ENCODE assay signal across 29 mouse cellular contexts in genomic region chr12:81891946-81892345, GRCm38 (mm10). TPM values are rescaled to one million over a fixed set of nuclear protein-coding genes. Genes with fewer than 3 reads are reported as not detected.
DNase-seq lines count a peak whose midpoint lies in the region; ATAC-seq and TF ChIP-seq lines count a peak whose summit lies in the region.
"Had no signal": no experiment of that assay in that cellular context is flagged by ENCODE, and none has a peak within 500 bp of the region (broad histone marks: within the 10 kb centered on the region; RNA-seq: fewer than 3 reads in every experiment).

No protein-coding gene starts in this region.

- no peak for TF ChIP-seq CTCF in kidney, adult 2 months (conservative IDR thresholded peaks at IDR 0.05; ENCODE audit: insufficient read depth, insufficient read length, low read depth, low read length)
- no peak for TF ChIP-seq CTCF in forebrain, postnatal 0 days (IDR thresholded peaks at IDR 0.05; ENCODE audit: low read depth)

- H3K27ac ChIP-seq in kidney, adult 2 months (ENCODE audit: insufficient read depth, low read depth, low read length) = no peak overlapping the region
- 0 out of 2 replicates have a peak overlapping the region, but pooled peaks have one; percentile 28 for H3K27ac ChIP-seq in intestine, embryonic 16.5 days (ENCODE audit: low read length)
- H3K27ac ChIP-seq in stomach, embryonic 16.5 days (ENCODE audit: low read length) = no peak overlapping the region
- no peak overlapping the region for H3K27ac ChIP-seq in forebrain, postnatal 0 days (ENCODE audit: low read depth, low read length)
- H3K27ac ChIP-seq: forebrain, embryonic 12.5 days; heart, embryonic 15.5 days; kidney, postnatal 0 days; limb, embryonic 10.5 days; limb, embryonic 15.5 days; liver, embryonic 15.5 days; midbrain, embryonic 10.5 days; midbrain, embryonic 15.5 days; neural tube, embryonic 15.5 days had no signal

- no peaks in the 10 kb centered on the region for H3K36me3 ChIP-seq in kidney, adult 2 months (ENCODE audit: control insufficient read depth, insufficient read depth, low read length)
- H3K36me3 ChIP-seq in intestine, embryonic 16.5 days (ENCODE audit: control insufficient read depth, insufficient read depth, low read length) = no peaks in the 10 kb centered on the region
- H3K36me3 ChIP-seq in stomach, embryonic 16.5 days (ENCODE audit: control insufficient read depth, insufficient read depth, low read length) = no peaks in the 10 kb centered on the region
- H3K36me3 ChIP-seq in forebrain, postnatal 0 days (ENCODE audit: insufficient read depth) = peaks cover 11% of the 10 kb centered on the region
- H3K36me3 ChIP-seq: liver, embryonic 15.5 days; neural tube, embryonic 15.5 days had no signal

- no peak overlapping the region for H3K4me2 ChIP-seq in intestine, embryonic 16.5 days (ENCODE audit: low read depth, low read length)
- H3K4me2 ChIP-seq in stomach, embryonic 16.5 days (ENCODE audit: low read depth, low read length) = no peak overlapping the region
- H3K4me2 ChIP-seq in forebrain, postnatal 0 days (ENCODE audit: low read depth) = no peak overlapping the region
- H3K4me2 ChIP-seq: forebrain, embryonic 12.5 days; heart, embryonic 15.5 days; limb, embryonic 15.5 days; liver, embryonic 15.5 days; lung, embryonic 14.5 days; midbrain, embryonic 15.5 days; neural tube, embryonic 15.5 days had no signal

- H3K9me3 ChIP-seq in intestine, embryonic 16.5 days (ENCODE audit: control insufficient read depth, low read length) = no peaks in the 10 kb centered on the region
- no peaks in the 10 kb centered on the region for H3K9me3 ChIP-seq in stomach, embryonic 16.5 days (replicated peaks; ENCODE audit: control insufficient read depth, low read length)
- H3K9me3 ChIP-seq in forebrain, postnatal 0 days (ENCODE audit: low read length) = no peaks in the 10 kb centered on the region
- H3K9me3 ChIP-seq: forebrain, embryonic 12.5 days; heart, embryonic 15.5 days; limb, embryonic 10.5 days; limb, embryonic 15.5 days; liver, embryonic 15.5 days; midbrain, embryonic 10.5 days; midbrain, embryonic 15.5 days; neural tube, embryonic 15.5 days had no signal

- no peak overlapping the region for H3K4me3 ChIP-seq in kidney, adult 2 months (ENCODE audit: insufficient read depth, low read depth, low read length)
- H3K4me3 ChIP-seq in intestine, embryonic 16.5 days (ENCODE audit: low read length) = no peak overlapping the region
- no peak overlapping the region for H3K4me3 ChIP-seq in stomach, embryonic 16.5 days (replicated peaks; ENCODE audit: low read length)
- H3K4me3 ChIP-seq in forebrain, postnatal 0 days (ENCODE audit: low read depth, low read length) = no peak overlapping the region
- H3K4me3 ChIP-seq: erythroblast, embryonic 14.5 days; forebrain, embryonic 12.5 days; heart, embryonic 15.5 days; limb, embryonic 10.5 days; limb, embryonic 15.5 days; liver, embryonic 15.5 days; midbrain, embryonic 10.5 days; midbrain, embryonic 15.5 days; neural tube, embryonic 15.5 days had no signal

- H3K27me3 ChIP-seq in kidney, adult 2 months (replicated peaks; ENCODE audit: control insufficient read depth, insufficient read depth, low read length) = no peaks in the 10 kb centered on the region
- H3K27me3 ChIP-seq in intestine, embryonic 16.5 days (replicated peaks; ENCODE audit: control insufficient read depth, insufficient read depth, low read length) = no peaks in the 10 kb centered on the region
- no peaks in the 10 kb centered on the region for H3K27me3 ChIP-seq in stomach, embryonic 16.5 days (ENCODE audit: control insufficient read depth, insufficient read depth, low read length)
- H3K27me3 ChIP-seq in forebrain, postnatal 0 days (ENCODE audit: insufficient read depth, low read length) = no peaks in the 10 kb centered on the region
- H3K27me3 ChIP-seq: forebrain, embryonic 12.5 days; heart, embryonic 15.5 days; limb, embryonic 15.5 days; liver, embryonic 15.5 days; midbrain, embryonic 15.5 days; neural tube, embryonic 15.5 days had no signal

- H3K9ac ChIP-seq in intestine, embryonic 16.5 days (ENCODE audit: low read depth, low read length) = no peak overlapping the region
- no peak overlapping the region for H3K9ac ChIP-seq in stomach, embryonic 16.5 days (ENCODE audit: low read length)
- H3K9ac ChIP-seq in forebrain, postnatal 0 days = no peak overlapping the region
- H3K9ac ChIP-seq: forebrain, embryonic 12.5 days; heart, embryonic 15.5 days; limb, embryonic 15.5 days; liver, embryonic 15.5 days; lung, embryonic 14.5 days; midbrain, embryonic 15.5 days; neural tube, embryonic 15.5 days had no signal

- ATAC-seq in intestine, embryonic 16.5 days = peak; percentile 92
- ATAC-seq in stomach, embryonic 16.5 days (ENCODE audit: insufficient read depth, low FRiP score) = 0 out of 2 replicates have a peak, but pooled peaks have one; percentile 47
- no peak for ATAC-seq in forebrain, postnatal 0 days
- ATAC-seq: CD4-positive, CD25-positive, alpha-beta regulatory T cell, adult 4 months; hindbrain, embryonic 16.5 days; midbrain, embryonic 15.5 days had no signal

- 54% methylated on average over 1 of the region's 1 CpGs for WGBS in kidney, adult 2 months
- 37% methylated on average over 1 of the region's 1 CpGs for WGBS in intestine, embryonic 16.5 days
- WGBS in stomach, embryonic 16.5 days = 69% methylated on average over 1 of the region's 1 CpGs
- WGBS in forebrain, postnatal 0 days = 100% methylated on average over 1 of the region's 1 CpGs

- H3K4me1 ChIP-seq in kidney, adult 2 months (ENCODE audit: control insufficient read depth, insufficient read depth, low read length) = 0 out of 2 replicates have a peak, but pooled peaks cover 2% of the 10 kb centered on the region
- H3K4me1 ChIP-seq in intestine, embryonic 16.5 days (ENCODE audit: control insufficient read depth, insufficient read depth, low read length) = peaks cover 8% of the 10 kb centered on the region
- H3K4me1 ChIP-seq in stomach, embryonic 16.5 days (ENCODE audit: control insufficient read depth, insufficient read depth, low read length) = 0 out of 2 replicates have a peak, but pooled peaks cover 2% of the 10 kb centered on the region
- H3K4me1 ChIP-seq in forebrain, postnatal 0 days (ENCODE audit: insufficient read depth) = no peaks in the 10 kb centered on the region
- H3K4me1 ChIP-seq: limb, embryonic 10.5 days; limb, embryonic 15.5 days; liver, embryonic 15.5 days; midbrain, embryonic 10.5 days; midbrain, embryonic 15.5 days had no signal

- DNase-seq in kidney, adult 2 months = peak; percentile 41
- DNase-seq in kidney, postnatal 4 days = no peak
- DNase-seq in 3T3-L1 (ENCODE audit: low read depth, low spot score) = peak; percentile 16
- DNase-seq in left cerebral cortex, postnatal 4 days = no peak
- no peak for DNase-seq in forebrain, postnatal 0 days
- DNase-seq: adrenal gland, postnatal 25 days; cerebellum, adult 11-12 months; cerebellum, postnatal 14 days; gastrocnemius, postnatal 10 days; lung, embryonic 14.5 days; lung, postnatal 14 days; right cerebral cortex, adult 18-20 months; spleen, adult 18-20 months; thymus, adult 2 months; thymus, postnatal 36 days had no signal

- intact Hi-C loops in left cerebral cortex, postnatal 4 days (cut with DNase I) = no loop called here

- no peak for TF ChIP-seq POLR2A in kidney, adult 2 months (IDR thresholded peaks at IDR 0.05; ENCODE audit: low read depth, low read length)

RNA-seq across cellular contexts. Expression of gene Pcnx, which starts 32.1 kb away (rescaled TPM):
- polyA plus RNA-seq in kidney, adult 2 months (2012; rRNA removed) = 23.8 and 27.3 TPM in 2 replicates
- 6.3 and 10.3 TPM in 2 replicates for polyA plus RNA-seq in intestine, embryonic 16.5 days (2015; fragmentation: Nextera tagmentation; extraction: Ambion mirVana)
- polyA plus RNA-seq in stomach, embryonic 16.5 days (2015; fragmentation: Nextera tagmentation; extraction: Ambion mirVana) = 10.3 and 10.8 TPM in 2 replicates
- 100 to 1,000 TPM in 1 of 2 experiments, 10 to 100 TPM in 1; 92.7 to 107 TPM for total RNA-seq in left cerebral cortex, postnatal 4 days (2021)
- total RNA-seq in forebrain, postnatal 0 days (2014; rRNA removed) = 30.9 and 37.6 TPM in 2 replicates
- 6.1 and 6.3 TPM in 2 replicates for polyA plus RNA-seq in forebrain, postnatal 0 days (2015; fragmentation: Nextera tagmentation; extraction: Ambion mirVana)

Comparison
In these comparisons a context has a peak if more than half of its experiments do, and no peak if none do; other contexts are left out.
1. DNase-seq: peak in kidney, adult 2 months (single experiment) and 3T3-L1 (single experiment); none in kidney, postnatal 4 days (0 of 2), left cerebral cortex, postnatal 4 days (single experiment) and forebrain, postnatal 0 days (single experiment).